Mouse (Mus musculus) intestine, postnatal 0 days (tissue): Measurements from ENCODE around the gene Rbm28. TPM values are rescaled to one million over a fixed set of nuclear protein-coding genes. Genes with fewer than 3 reads are reported as not detected.

Experiments used
- ATAC-seq: fragments of 200-750 bp; cut with Nextera tagmentation; 2 replicates; pipeline ENCODE4 v1.8.0; 2017; ENCODE audit warnings: mild to moderate bottlenecking, moderate TSS enrichment, moderate library complexity
- H3K27ac ChIP-seq: fragments of 300-500 bp; sonication (generic); 2 replicates; pipeline ENCODE4 v1.5.1; 2014; ENCODE audit warnings: mild to moderate bottlenecking, low read depth, low read length, moderate library complexity
- H3K27me3 ChIP-seq: fragments of 300-500 bp; sonication (generic); replicated peaks from 2 replicates; pipeline ENCODE4 v1.6.1; 2014; ENCODE audit warnings: low read length, mixed read lengths; ENCODE audit not compliant: control insufficient read depth, insufficient read depth
- H3K36me3 ChIP-seq: fragments of 300-500 bp; sonication (generic); 2 replicates; pipeline ENCODE4 v1.6.1; 2014; ENCODE audit warnings: mild to moderate bottlenecking, moderate library complexity; ENCODE audit not compliant: control insufficient read depth, insufficient read depth
- H3K4me1 ChIP-seq: fragments of 300-500 bp; sonication (generic); replicated peaks from 2 replicates; pipeline ENCODE4 v1.6.1; 2014; ENCODE audit warnings: antibody characterized with exemption, low read length, mixed read lengths; ENCODE audit not compliant: control insufficient read depth, insufficient read depth
- H3K4me2 ChIP-seq: fragments of 300-500 bp; sonication (generic); replicated peaks from 2 replicates; pipeline ENCODE4 v1.6.1; 2014; ENCODE audit warnings: low read depth, mild to moderate bottlenecking, moderate library complexity
- H3K4me3 ChIP-seq: fragments of 300-500 bp; sonication (generic); 2 replicates; pipeline ENCODE4 v1.5.1; 2014; ENCODE audit warnings: low read depth, low read length
- H3K9ac ChIP-seq: fragments of 300-500 bp; sonication (generic); 2 replicates; pipeline ENCODE4 v1.6.1; 2014; ENCODE audit warnings: mild to moderate bottlenecking, low read depth, low read length
- H3K9me3 ChIP-seq: fragments of 300-500 bp; sonication (generic); 2 replicates; pipeline ENCODE4 v1.6.1; 2016; ENCODE audit warnings: mixed run types; ENCODE audit not compliant: control insufficient read depth
- CTCF ChIP-seq: sonication (generic); IDR thresholded peaks from 2 replicates; pipeline ENCODE4 v1.5.1; 2016; ENCODE audit warnings: low read depth, mild to moderate bottlenecking, control low read depth, antibody characterized with exemption, moderate library complexity
- WGBS: fragments of 180-500 bp; shearing (Covaris S2); extraction: QIAGEN DNeasy Blood & Tissue Kit; methylation state at CpG from one replicate; pipeline ENCODE4 v1.1.7; 2014; 5-methylcytosine and 5-hydroxymethylcytosine counted together
- polyA plus RNA-seq: library from polyadenylated mRNA; unstranded; fragments of >200 nt; fragmentation: Nextera tagmentation; extraction: Ambion mirVana; gene quantifications from 2 replicates; pipeline ENCODE4 v1.2.1, GENCODE M21; 2015

The Rbm28 gene
- polyA plus RNA-seq, 1 experiment from 2014 or later, result 9.8 TPM

GRCm38 (mm10) chr6:29210231-29210936, 45.6 kb upstream of the Rbm28 start:
- Histone ChIP-seq H3K27me3 (no peaks in the 10 kb centered on the region), H3K4me1 (0 out of 2 replicates have a peak, but pooled peaks cover 3% of the 10 kb centered on the region), H3K27ac (no peak overlapping the region), H3K4me2 (no peak overlapping the region), H3K36me3 (no peaks in the 10 kb centered on the region; the same call in 1 of the 2 replicates), H3K9ac (no peak overlapping the region), H3K4me3 (no peak overlapping the region), H3K9me3 (no peaks in the 10 kb centered on the region)
- no peak for ATAC-seq
- 84% methylated on average over 9 of the region's 9 CpGs for WGBS
- TF ChIP-seq CTCF, result no peak

- Histone ChIP-seq H3K4me2 (no peak overlapping the region), H3K27me3 (no peaks in the 10 kb centered on the region), H3K27ac (no peak overlapping the region), H3K4me1 (no peaks in the 10 kb centered on the region), H3K36me3 (peaks cover 13% of the 10 kb centered on the region), H3K9ac (no peak overlapping the region), H3K9me3 (no peaks in the 10 kb centered on the region), H3K4me3 (no peak overlapping the region)
- 77% methylated on average over 5 of the region's 5 CpGs for WGBS
- no peak for ATAC-seq
- no peak for TF ChIP-seq CTCF
These were observed 43.4 kb upstream of the Rbm28 start for GRCm38 (mm10) chr6:29208178-29208577.

- Histone ChIP-seq H3K9me3 (no peaks in the 10 kb centered on the region), H3K36me3 (peaks cover 17% of the 10 kb centered on the region), H3K27me3 (no peaks in the 10 kb centered on the region), H3K27ac (no peak overlapping the region), H3K4me1 (no peaks in the 10 kb centered on the region), H3K4me2 (no peak overlapping the region), H3K9ac (no peak overlapping the region), H3K4me3 (no peak overlapping the region)
- ATAC-seq, result no peak
- TF ChIP-seq CTCF, result no peak
- 79% methylated on average over 5 of the region's 5 CpGs for WGBS
These were observed 42.2 kb upstream of the Rbm28 start for GRCm38 (mm10) chr6:29207017-29207416.

- H3K4me3 ChIP-seq, result no peak overlapping the region
- H3K4me2 ChIP-seq, result no peak overlapping the region
- H3K9me3 ChIP-seq, result no peaks in the 10 kb centered on the region
- no peak overlapping the region for H3K27ac ChIP-seq
- no peaks in the 10 kb centered on the region for H3K27me3 ChIP-seq
- H3K4me1 ChIP-seq, result no peaks in the 10 kb centered on the region
- WGBS, result 91% methylated on average over 10 of the region's 10 CpGs
- no peak for TF ChIP-seq CTCF
- H3K9ac ChIP-seq, result no peak overlapping the region
- peaks cover 17% of the 10 kb centered on the region for H3K36me3 ChIP-seq
- no peak for ATAC-seq
These were observed 41.2 kb upstream of the Rbm28 start for GRCm38 (mm10) chr6:29206006-29206405.

GRCm38 (mm10) chr6:29204932-29205614, 40.3 kb upstream of the Rbm28 start:
- WGBS, result 53% methylated on average over 15 of the region's 15 CpGs
- Histone ChIP-seq H3K27ac (no peak overlapping the region), H3K4me1 (no peaks in the 10 kb centered on the region), H3K9ac (no peak overlapping the region), H3K4me3 (no peak overlapping the region), H3K27me3 (no peaks in the 10 kb centered on the region), H3K4me2 (0 out of 2 replicates have a peak overlapping the region, but pooled peaks have one; percentile 35), H3K9me3 (no peaks in the 10 kb centered on the region), H3K36me3 (peaks cover 17% of the 10 kb centered on the region)
- TF ChIP-seq CTCF, result peak; percentile 97
- no peak for ATAC-seq

- H3K9me3 ChIP-seq, result no peaks in the 10 kb centered on the region
- no peaks in the 10 kb centered on the region for H3K4me1 ChIP-seq
- no peak overlapping the region for H3K27ac ChIP-seq
- no peaks in the 10 kb centered on the region for H3K27me3 ChIP-seq
- TF ChIP-seq CTCF, result no peak
- no peak overlapping the region for H3K9ac ChIP-seq
- no peak for ATAC-seq
- WGBS, result 92% methylated on average over 6 of the region's 6 CpGs
- H3K36me3 ChIP-seq, result peaks cover 17% of the 10 kb centered on the region
- no peak overlapping the region for H3K4me3 ChIP-seq
- H3K4me2 ChIP-seq, result no peak overlapping the region
These were observed 39.2 kb upstream of the Rbm28 start for GRCm38 (mm10) chr6:29203861-29204585.
